Mouse (Mus musculus): ENCODE results near the gene Tpx2. TPM values are rescaled to one million over a fixed set of nuclear protein-coding genes. Genes with fewer than 3 reads are reported as not detected.

Gene Tpx2
- total and polyA plus RNA-seq, 2 experiments from 2014 or later, result 11.0 to 22.5 TPM

DNA sequence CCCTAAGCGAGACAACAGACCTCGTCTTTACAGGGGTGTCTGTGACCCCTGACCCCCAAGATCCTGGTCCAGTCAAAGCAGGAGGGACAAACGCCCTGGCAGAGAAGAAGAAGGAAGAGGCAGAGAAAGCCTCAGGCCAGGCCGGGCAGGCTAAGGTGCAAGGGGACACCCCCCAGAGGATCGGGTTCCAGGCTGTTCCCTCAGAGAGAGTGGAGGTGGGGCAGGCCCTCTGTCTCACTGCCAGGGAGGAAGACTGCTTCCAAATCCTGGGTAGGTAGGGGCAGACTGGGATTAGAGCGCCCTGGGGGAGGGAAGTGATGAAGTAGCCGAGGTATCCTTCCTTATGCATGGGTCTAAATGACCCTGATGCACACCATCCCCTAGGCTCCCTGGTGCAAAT, 65.7 kb downstream of the Tpx2 start:
- no peaks in the 10 kb centered on the region for H3K36me3 ChIP-seq (ENCODE audit: insufficient read depth)
- no peak overlapping the region for H3K27ac ChIP-seq (ENCODE audit: low read depth, low read length)
- H3K4me3 ChIP-seq (ENCODE audit: low read depth, low read length), result no peak overlapping the region
- no peak for ATAC-seq
- 41% methylated on average over 7 of the region's 7 CpGs for WGBS
- no peak overlapping the region for H3K9ac ChIP-seq
- no peaks in the 10 kb centered on the region for H3K4me1 ChIP-seq (ENCODE audit: insufficient read depth)
- H3K4me2 ChIP-seq (ENCODE audit: low read depth), result no peak overlapping the region
- no peaks in the 10 kb centered on the region for H3K9me3 ChIP-seq (ENCODE audit: low read length)
- DNase-seq, result no peak
- no peak for TF ChIP-seq CTCF (IDR thresholded peaks at IDR 0.05; ENCODE audit: low read depth)
- peaks cover 6% of the 10 kb centered on the region for H3K27me3 ChIP-seq (ENCODE audit: insufficient read depth, low read length)

DNA sequence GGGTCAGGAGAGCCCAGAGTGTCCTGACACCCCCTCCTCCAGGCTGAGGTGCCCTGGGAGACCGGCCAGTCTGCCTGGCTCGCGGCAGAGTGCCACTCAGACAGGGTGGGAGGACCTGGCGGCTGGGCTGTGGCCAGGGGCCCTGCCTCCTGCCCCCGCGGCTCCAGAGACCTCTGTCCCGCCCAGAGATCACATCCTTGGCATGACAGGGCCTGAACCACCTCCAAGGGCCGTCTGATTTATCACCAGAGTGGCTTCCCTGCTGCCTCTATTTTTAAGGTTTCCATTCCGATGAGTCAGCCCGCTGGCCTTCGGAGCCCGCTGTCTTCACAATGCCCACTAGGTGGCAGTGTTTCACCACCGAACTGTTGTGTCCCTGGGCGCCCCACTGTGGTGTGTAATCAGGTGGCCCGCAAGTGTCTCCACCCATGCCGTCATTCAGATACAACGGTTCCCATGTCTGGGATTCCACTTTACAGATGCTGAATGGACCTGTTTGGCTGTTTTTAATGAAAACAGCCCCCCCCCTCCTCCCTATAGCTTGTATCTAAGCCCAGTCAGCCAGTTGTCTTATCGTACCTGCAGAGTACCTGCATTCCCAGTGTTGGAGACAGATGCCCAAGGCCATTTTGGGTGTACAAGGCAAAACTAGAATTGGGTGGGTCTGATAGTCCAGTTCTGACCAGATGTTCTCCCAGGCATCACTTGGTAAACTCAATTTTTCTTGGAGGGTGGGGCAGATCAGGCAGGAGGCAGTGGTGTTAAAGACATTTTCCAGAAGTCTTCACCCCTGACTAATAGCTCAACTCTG, 66.8 kb downstream of the Tpx2 start:
- DNase-seq (peak; percentile 95), ATAC-seq (peak; percentile 91)
- peak overlapping the region; percentile 49 for H3K4me2 ChIP-seq (ENCODE audit: low read depth)
- no peaks in the 10 kb centered on the region for H3K9me3 ChIP-seq (ENCODE audit: low read length)
- H3K36me3 ChIP-seq (ENCODE audit: insufficient read depth), result no peaks in the 10 kb centered on the region
- H3K4me1 ChIP-seq (ENCODE audit: insufficient read depth), result no peaks in the 10 kb centered on the region
- WGBS, result 3% methylated on average over 18 of the region's 18 CpGs
- H3K4me3 ChIP-seq (ENCODE audit: low read depth, low read length), result peak overlapping the region; percentile 16; the same call in 1 of the 2 replicates
- no peak overlapping the region for H3K27ac ChIP-seq (ENCODE audit: low read depth, low read length)
- H3K27me3 ChIP-seq (ENCODE audit: insufficient read depth, low read length), result peaks cover 6% of the 10 kb centered on the region
- TF ChIP-seq CTCF (IDR thresholded peaks at IDR 0.05; ENCODE audit: low read depth), result peak; percentile 98
- H3K9ac ChIP-seq, result peak overlapping the region; percentile 45

DNA sequence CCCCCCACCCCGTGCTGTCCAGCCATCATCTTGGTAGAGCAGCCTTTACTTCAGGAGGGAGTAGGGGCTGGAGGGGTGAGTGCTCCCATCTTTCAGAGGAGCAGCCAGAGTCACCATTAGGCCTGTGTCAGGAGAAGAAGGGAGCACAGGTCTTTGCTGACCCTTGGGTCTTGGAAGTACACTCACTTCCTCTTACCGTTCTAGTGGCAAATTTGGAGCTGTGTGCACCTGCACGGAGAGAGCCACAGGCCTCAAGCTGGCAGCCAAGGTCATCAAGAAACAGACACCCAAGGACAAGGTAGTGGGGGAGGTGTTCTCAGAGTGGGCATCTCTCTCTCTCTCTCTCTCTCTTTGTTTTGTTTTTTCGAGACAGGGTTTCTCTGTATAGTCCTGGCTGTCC, 67.7 kb downstream of the Tpx2 start:
- Histone ChIP-seq H3K27ac (ENCODE audit: low read depth, low read length) (no peak overlapping the region), H3K36me3 (ENCODE audit: insufficient read depth) (no peaks in the 10 kb centered on the region), H3K9me3 (ENCODE audit: low read length) (no peaks in the 10 kb centered on the region), H3K4me2 (ENCODE audit: low read depth) (no peak overlapping the region), H3K9ac (no peak overlapping the region), H3K4me3 (ENCODE audit: low read depth, low read length) (no peak overlapping the region), H3K27me3 (ENCODE audit: insufficient read depth, low read length) (peaks cover 6% of the 10 kb centered on the region), H3K4me1 (ENCODE audit: insufficient read depth) (no peaks in the 10 kb centered on the region)
- DNase-seq (no peak), ATAC-seq (no peak)
- no peak for TF ChIP-seq CTCF (IDR thresholded peaks at IDR 0.05; ENCODE audit: low read depth)
- 68% methylated on average over 4 of the region's 4 CpGs for WGBS

DNA sequence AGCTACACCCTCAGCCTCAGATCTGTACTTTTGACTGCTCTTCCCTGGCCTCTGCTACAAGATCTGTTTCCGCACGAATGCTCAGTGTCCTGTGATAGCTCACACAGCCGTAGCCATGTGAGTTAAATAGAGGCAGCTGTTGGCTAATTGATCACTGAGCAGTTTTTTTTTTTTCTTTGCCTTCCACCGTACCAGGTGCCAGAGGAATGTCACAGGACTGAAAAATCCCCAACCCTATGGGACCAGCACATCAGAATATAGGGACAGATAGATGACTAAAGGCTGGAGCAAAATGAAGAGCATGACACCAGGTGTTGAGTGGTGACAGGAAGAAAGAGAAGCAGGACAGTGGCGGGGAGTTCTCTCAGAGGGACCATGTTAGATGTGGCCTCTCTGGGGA, 68.3 kb downstream of the Tpx2 start:
- 51% methylated on average over 5 of the region's 5 CpGs for WGBS
- Histone ChIP-seq H3K9ac (no peak overlapping the region), H3K27me3 (ENCODE audit: insufficient read depth, low read length) (peaks cover 6% of the 10 kb centered on the region), H3K36me3 (ENCODE audit: insufficient read depth) (no peaks in the 10 kb centered on the region), H3K4me2 (ENCODE audit: low read depth) (no peak overlapping the region), H3K4me3 (ENCODE audit: low read depth, low read length) (no peak overlapping the region), H3K27ac (ENCODE audit: low read depth, low read length) (no peak overlapping the region), H3K9me3 (ENCODE audit: low read length) (no peaks in the 10 kb centered on the region), H3K4me1 (ENCODE audit: insufficient read depth) (no peaks in the 10 kb centered on the region)
- DNase-seq (no peak), ATAC-seq (no peak)
- no peak for TF ChIP-seq CTCF (IDR thresholded peaks at IDR 0.05; ENCODE audit: low read depth)

DNA sequence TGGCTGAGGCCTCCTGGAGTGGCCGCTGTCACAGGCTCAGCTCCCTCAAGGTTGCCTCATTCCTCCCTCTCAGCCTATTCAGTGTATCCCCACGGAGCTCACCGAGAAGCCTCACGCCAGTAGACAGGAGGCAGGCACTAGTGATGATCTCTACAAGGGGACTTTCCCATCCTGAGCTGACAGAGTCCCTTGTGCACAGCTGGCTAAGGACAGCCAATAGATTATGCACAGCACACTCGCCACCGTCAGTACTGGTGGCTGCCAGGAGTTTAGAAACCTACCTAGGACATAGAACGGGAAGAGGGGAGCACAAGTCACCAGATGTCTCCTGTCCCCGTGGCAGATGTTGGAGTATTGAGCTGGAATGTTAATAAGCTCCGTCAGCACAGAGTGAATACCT, 69.9 kb downstream of the Tpx2 start:
- Histone ChIP-seq H3K9ac (no peak overlapping the region), H3K9me3 (ENCODE audit: low read length) (no peaks in the 10 kb centered on the region), H3K4me2 (ENCODE audit: low read depth) (no peak overlapping the region), H3K27ac (ENCODE audit: low read depth, low read length) (no peak overlapping the region), H3K4me1 (ENCODE audit: insufficient read depth) (no peaks in the 10 kb centered on the region), H3K27me3 (ENCODE audit: insufficient read depth, low read length) (peaks cover 6% of the 10 kb centered on the region), H3K36me3 (ENCODE audit: insufficient read depth) (no peaks in the 10 kb centered on the region), H3K4me3 (ENCODE audit: low read depth, low read length) (no peak overlapping the region)
- DNase-seq (no peak), ATAC-seq (no peak)
- no peak for TF ChIP-seq CTCF (IDR thresholded peaks at IDR 0.05; ENCODE audit: low read depth)
- 68% methylated on average over 9 of the region's 9 CpGs for WGBS

DNA sequence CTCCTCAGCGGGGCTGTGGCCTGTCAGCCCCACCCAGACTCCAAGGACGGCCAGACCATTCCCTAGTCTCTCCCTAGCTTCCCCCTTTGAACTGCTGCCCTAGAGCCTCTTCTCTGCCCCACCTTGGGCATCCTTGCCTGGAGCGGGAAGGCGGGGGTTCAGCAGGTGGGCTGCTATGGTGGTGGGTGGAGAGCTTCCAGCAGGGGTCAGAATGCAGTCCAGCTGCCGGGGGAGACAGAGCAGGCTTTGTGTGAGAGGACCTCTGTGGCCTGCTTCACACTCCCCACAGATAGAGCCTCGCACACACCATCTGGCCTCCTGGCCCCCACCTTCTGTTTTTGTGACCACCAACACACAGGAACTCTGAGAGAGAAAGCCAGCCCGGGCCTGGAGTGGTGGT, 74.6 kb downstream of the Tpx2 start:
- H3K36me3 ChIP-seq (ENCODE audit: insufficient read depth), result no peaks in the 10 kb centered on the region
- H3K4me3 ChIP-seq (ENCODE audit: low read depth, low read length), result no peak overlapping the region
- H3K4me2 ChIP-seq (ENCODE audit: low read depth), result no peak overlapping the region
- DNase-seq (no peak), ATAC-seq (no peak)
- no peak overlapping the region for H3K27ac ChIP-seq (ENCODE audit: low read depth, low read length)
- H3K9me3 ChIP-seq (ENCODE audit: low read length), result no peaks in the 10 kb centered on the region
- TF ChIP-seq CTCF (IDR thresholded peaks at IDR 0.05; ENCODE audit: low read depth), result no peak
- 41% methylated on average over 7 of the region's 7 CpGs for WGBS
- no peaks in the 10 kb centered on the region for H3K4me1 ChIP-seq (ENCODE audit: insufficient read depth)
- H3K9ac ChIP-seq, result no peak overlapping the region
- H3K27me3 ChIP-seq (ENCODE audit: insufficient read depth, low read length), result no peaks in the 10 kb centered on the region

DNA sequence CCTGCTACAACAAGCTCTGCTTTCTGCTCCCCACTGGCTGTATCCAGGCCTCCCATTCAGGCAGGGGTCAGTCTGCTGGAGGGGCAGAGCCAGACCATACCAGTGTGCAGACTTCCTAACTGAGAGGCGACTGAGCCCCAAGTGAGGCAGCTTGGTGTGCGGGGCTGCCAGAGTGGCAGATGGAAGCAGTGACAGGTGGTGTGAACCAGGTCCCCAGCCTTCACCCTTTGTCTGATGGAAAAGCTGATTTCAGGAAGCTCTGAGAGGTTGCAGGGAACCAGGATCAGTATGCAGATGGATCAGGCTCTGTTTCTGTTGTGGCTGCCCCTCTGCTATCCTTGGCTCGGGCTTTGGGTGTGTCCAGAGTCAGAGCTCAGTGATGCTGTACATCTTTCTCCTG, 75.9 kb downstream of the Tpx2 start:
- no peak for ATAC-seq
- no peak overlapping the region for H3K27ac ChIP-seq (ENCODE audit: low read depth, low read length)
- no peak overlapping the region for H3K4me2 ChIP-seq (ENCODE audit: low read depth)
- WGBS, result 65% methylated on average over 3 of the region's 3 CpGs
- no peak for DNase-seq
- no peak for TF ChIP-seq CTCF (IDR thresholded peaks at IDR 0.05; ENCODE audit: low read depth)
- no peaks in the 10 kb centered on the region for H3K27me3 ChIP-seq (ENCODE audit: insufficient read depth, low read length)
- no peaks in the 10 kb centered on the region for H3K4me1 ChIP-seq (ENCODE audit: insufficient read depth)
- no peak overlapping the region for H3K9ac ChIP-seq
- no peaks in the 10 kb centered on the region for H3K9me3 ChIP-seq (ENCODE audit: low read length)
- H3K4me3 ChIP-seq (ENCODE audit: low read depth, low read length), result no peak overlapping the region
- no peaks in the 10 kb centered on the region for H3K36me3 ChIP-seq (ENCODE audit: insufficient read depth)

All from forebrain, postnatal 0 days (tissue).